Mouse (Mus musculus) thymus, adult 2 months (tissue): ENCODE measurements at regions not wholly inside any gene's neighbourhood (a gene's known extent, or its start where the extent isn't known, plus 50 kb on each side); places are given as distances from the start of the nearest gene placed in this dataset.

ENCODE experiments used
- DNase-seq: peaks from one replicate; pipeline ENCODE4 v3.0.0; 2021
- H3K27ac ChIP-seq: fragments of 200-500 bp; 2 replicates; pipeline ENCODE4 v1.5.1; 2012; ENCODE audit warnings: low read length, control low read depth; ENCODE audit not compliant: control insufficient read depth, insufficient read depth
- H3K27me3 ChIP-seq: fragments of 200-500 bp; 2 replicates; pipeline ENCODE4 v1.6.1; 2012; ENCODE audit warnings: mild to moderate bottlenecking, low read length, moderate library complexity, mixed read lengths; ENCODE audit not compliant: control insufficient read depth, insufficient read depth
- H3K36me3 ChIP-seq: fragments of 200-500 bp; 2 replicates; pipeline ENCODE4 v1.6.1; 2012; ENCODE audit warnings: mild to moderate bottlenecking, low read length, moderate library complexity; ENCODE audit not compliant: control insufficient read depth, insufficient read depth
- H3K4me1 ChIP-seq: fragments of 200-500 bp; replicated peaks from 2 replicates; pipeline ENCODE4 v1.6.1; 2012; ENCODE audit warnings: low read length; ENCODE audit not compliant: control insufficient read depth, insufficient read depth
- H3K4me3 ChIP-seq: fragments of 200-500 bp; 2 replicates; pipeline ENCODE4 v1.5.1; 2012; ENCODE audit warnings: mild to moderate bottlenecking, low read length, control low read depth, moderate library complexity; ENCODE audit not compliant: control insufficient read depth, insufficient read depth
- CTCF ChIP-seq: fragments of 200-500 bp; IDR thresholded peaks from 2 replicates; pipeline ENCODE4 v1.5.1; 2012; ENCODE audit warnings: mild to moderate bottlenecking, control low read depth, low read length, moderate library complexity, borderline replicate concordance; ENCODE audit not compliant: control insufficient read depth, poor library complexity, insufficient read depth; ENCODE audit errors: extremely low read depth
- POLR2A ChIP-seq: fragments of 200-500 bp; IDR thresholded peaks from 2 replicates; pipeline ENCODE4 v1.6.1; 2012; ENCODE audit warnings: mild to moderate bottlenecking, low read length, control low read depth, moderate library complexity; ENCODE audit not compliant: control insufficient read depth, poor library complexity, insufficient read depth; ENCODE audit errors: extremely low read depth
- WGBS: fragments of 180-500 bp; shearing (Covaris S2); methylation state at CpG from one replicate; pipeline ENCODE4 v1.1.7; 2018; 5-methylcytosine and 5-hydroxymethylcytosine counted together

DNA sequence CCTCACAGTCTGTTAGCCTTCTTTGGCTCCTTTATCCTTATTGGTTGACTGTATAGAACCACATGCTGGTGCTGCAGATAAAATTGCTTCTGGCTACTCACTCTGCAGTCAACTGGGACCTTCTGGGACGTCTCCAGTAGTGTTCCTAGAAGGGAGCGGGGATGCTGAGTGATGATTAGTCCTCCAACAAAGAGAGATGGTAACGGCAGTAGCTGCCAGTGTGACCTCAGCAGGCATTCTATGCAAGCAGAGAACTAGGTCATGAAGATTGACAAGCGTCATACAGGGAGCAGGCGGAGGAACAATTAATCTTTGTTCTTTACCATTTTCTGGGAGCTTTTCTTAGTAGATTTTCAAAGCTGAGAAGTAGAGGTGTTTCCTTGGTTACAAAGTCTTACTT is 134.0 kb downstream of the 4933412E24Rik start:
- 97% methylated on average over 5 of the region's 5 CpGs for WGBS
- TF ChIP-seq POLR2A (no peak), CTCF (no peak)
- DNase-seq = no peak
- Histone ChIP-seq H3K27me3 (no peaks in the 10 kb centered on the region), H3K36me3 (no peaks in the 10 kb centered on the region), H3K4me3 (no peak overlapping the region), H3K27ac (no peak overlapping the region), H3K4me1 (no peaks in the 10 kb centered on the region)

DNA sequence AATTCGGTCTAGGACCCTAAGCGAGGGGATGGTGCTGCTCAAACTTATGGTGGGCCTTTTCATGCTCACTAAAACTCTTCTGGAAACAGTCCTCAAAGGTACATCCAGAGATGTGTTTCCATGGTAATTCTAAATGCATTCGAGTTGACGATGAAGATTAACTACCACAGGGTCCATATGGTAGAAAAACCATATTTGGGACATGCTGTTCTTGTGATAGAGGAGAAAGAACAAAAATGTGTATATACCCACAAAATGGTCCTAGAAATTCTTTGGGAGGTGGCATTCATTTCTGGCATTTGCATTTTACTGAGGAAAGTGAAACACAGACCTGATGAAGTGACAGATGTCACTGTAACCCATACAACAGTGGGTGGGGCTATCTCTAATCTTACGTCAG is 136.0 kb downstream of the 4933412E24Rik start:
- 97% methylated on average over 5 of the region's 5 CpGs for WGBS
- Histone ChIP-seq H3K4me1 (no peaks in the 10 kb centered on the region), H3K4me3 (no peak overlapping the region), H3K36me3 (no peaks in the 10 kb centered on the region), H3K27ac (no peak overlapping the region), H3K27me3 (no peaks in the 10 kb centered on the region)
- DNase-seq = no peak
- TF ChIP-seq POLR2A (no peak), CTCF (no peak)

DNA sequence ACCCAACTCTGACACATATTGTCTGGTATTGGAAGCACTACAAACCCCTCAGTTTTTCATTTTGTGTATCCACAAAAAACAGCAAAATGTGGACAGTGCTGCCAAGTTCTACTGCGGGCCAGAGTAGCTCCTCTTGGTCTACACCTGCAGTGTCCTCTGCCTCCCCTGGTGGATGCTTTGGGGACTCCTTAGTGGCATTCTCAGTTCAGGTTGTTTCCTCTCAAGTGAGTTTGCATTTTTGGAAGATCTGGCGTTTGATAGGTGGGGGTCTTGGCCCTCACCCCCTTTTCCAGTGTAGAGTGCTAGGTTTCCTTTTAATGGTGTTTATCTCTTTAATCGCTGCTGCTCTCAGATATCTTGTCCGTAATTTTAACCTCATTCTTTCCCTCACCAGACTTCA is 137.1 kb downstream of the 4933412E24Rik start:
- 67% methylated on average over 4 of the region's 4 CpGs for WGBS
- Histone ChIP-seq H3K4me3 (no peak overlapping the region), H3K27ac (no peak overlapping the region), H3K4me1 (no peaks in the 10 kb centered on the region), H3K27me3 (no peaks in the 10 kb centered on the region), H3K36me3 (no peaks in the 10 kb centered on the region)
- peak; percentile 47 for DNase-seq
- TF ChIP-seq CTCF (no peak), POLR2A (no peak)

DNA sequence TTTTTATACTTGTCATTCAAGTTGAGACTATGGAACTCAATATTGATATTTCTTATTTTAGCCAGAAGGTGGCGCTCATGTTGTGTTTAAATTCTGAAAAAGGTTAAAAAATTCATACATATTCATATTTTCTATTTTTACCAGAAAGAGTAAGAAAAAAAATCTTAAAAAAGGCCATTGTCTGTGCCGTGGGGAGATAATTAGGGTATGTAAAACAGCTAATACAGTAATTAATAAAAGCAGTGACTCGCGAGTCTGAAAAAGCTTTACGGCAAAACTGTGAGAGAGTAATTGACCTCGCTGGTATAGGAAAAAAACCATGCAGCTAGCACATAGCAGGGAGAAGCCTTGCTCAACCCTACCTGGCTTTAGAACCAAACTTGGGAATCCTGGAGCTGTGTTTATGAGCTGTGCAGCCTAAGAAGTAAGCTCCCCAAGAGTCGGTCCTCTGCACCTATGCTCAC is 140.1 kb downstream of the 4933412E24Rik start:
- DNase-seq = no peak
- Histone ChIP-seq H3K4me3 (no peak overlapping the region), H3K27ac (no peak overlapping the region), H3K4me1 (no peaks in the 10 kb centered on the region), H3K27me3 (no peaks in the 10 kb centered on the region), H3K36me3 (no peaks in the 10 kb centered on the region)
- 68% methylated on average over 7 of the region's 7 CpGs for WGBS
- TF ChIP-seq POLR2A = no peak
- TF ChIP-seq CTCF = no peak

DNA sequence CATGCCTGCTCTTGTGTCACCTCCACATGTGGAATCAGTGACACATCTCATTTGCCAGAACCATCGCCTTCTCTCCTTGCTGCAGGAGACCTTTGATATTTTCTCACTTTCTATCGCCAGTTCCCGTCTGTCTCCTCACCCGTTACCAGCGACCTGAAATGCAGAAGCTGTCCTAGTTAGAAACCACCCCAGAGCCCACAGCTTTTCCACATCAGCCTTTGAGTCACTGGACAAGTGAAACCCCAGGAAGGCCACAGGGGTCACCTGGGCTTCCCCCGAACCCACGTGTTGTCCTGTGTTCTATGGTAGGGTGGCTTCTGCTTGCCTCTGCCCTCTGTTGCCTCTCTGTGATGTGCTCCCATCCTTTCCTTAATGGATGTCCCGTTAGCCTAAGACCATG is 149.7 kb downstream of the 4933412E24Rik start:
- Histone ChIP-seq H3K4me1 (no peaks in the 10 kb centered on the region), H3K4me3 (no peak overlapping the region), H3K27ac (no peak overlapping the region), H3K36me3 (no peaks in the 10 kb centered on the region), H3K27me3 (no peaks in the 10 kb centered on the region)
- 42% methylated on average over 8 of the region's 8 CpGs for WGBS
- no peak for DNase-seq
- TF ChIP-seq CTCF (no peak), POLR2A (no peak)

DNA sequence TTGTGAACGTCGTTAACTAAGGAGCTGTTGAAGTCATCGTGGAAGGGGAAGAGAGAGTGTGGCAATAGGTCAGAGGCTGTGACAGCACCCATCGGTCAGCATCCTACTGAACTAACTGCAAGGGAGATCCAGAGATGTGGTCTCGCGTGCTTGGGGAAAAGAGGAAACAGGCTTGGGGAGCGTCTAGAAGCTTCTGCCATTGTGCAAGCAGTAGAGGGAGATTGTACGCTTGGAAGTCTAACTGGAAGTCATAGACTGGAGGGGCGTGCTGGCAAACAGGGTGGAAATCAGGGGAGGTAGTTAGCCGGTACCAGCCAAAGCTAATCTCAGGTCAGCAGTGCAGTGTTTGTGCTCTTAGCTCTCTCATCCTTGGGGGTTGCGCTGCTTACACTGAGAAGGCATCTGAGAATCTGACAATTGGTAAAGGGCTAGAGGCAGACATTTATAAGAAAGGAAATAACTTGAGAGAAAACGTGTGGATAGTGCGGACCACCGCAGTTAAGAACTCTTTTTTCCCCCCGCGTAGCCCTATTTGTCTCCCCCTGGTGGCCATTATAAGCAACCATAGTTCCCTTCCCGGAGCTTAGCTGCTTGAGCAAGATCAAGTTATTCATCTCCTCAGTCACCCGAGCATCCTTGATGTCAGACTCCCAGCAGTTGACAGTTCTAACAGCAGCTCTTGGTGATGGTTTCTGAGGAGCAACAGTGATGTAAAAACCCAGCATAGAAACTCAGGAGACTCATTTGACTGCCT is 151.5 kb downstream of the 4933412E24Rik start:
- Histone ChIP-seq H3K36me3 (no peaks in the 10 kb centered on the region), H3K4me3 (no peak overlapping the region), H3K4me1 (no peaks in the 10 kb centered on the region), H3K27ac (no peak overlapping the region), H3K27me3 (no peaks in the 10 kb centered on the region)
- WGBS = 37% methylated on average over 18 of the region's 18 CpGs
- no peak for TF ChIP-seq POLR2A
- TF ChIP-seq CTCF = no peak
- peak; percentile 10 for DNase-seq

DNA sequence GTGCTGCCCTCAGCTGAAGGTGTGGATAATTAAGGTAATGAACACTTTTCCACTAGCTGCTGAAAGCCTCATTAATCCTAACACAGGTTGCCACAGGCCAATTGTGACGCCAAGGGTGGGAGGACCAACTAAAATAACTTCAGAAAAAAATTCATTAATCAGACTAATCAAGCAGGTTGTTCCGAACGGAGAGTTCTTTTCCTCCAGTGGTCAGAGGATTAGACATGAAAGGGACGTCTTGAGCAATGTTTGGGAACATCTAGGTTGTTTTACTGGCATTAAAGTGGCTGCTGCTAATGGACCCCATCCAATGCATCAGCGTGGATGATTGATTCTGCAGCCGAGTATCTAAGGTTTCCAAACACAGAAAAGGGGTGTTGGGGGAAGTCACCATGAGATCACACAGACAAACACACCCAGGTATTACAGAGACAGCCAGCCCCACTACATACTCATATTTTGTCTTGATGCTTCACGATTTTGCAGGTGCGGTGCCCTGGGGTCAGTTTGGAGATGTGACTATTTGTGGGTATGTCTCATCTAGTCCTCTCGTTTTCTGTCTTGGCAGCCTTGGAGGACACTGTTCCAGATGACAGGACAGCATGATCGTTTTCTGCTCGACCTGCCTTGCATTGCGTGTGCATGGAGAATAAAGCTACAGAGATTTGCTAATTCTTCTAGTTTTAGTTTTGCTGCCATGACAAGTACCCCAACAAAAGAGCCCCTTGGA is 164.0 kb downstream of the 4933412E24Rik start:
- Histone ChIP-seq H3K27me3 (no peaks in the 10 kb centered on the region), H3K4me1 (no peaks in the 10 kb centered on the region; the same call in 1 of the 2 replicates), H3K4me3 (no peak overlapping the region), H3K36me3 (no peaks in the 10 kb centered on the region), H3K27ac (no peak overlapping the region)
- 88% methylated on average over 12 of the region's 12 CpGs for WGBS
- no peak for TF ChIP-seq CTCF
- TF ChIP-seq POLR2A = no peak
- no peak for DNase-seq
